Mouse (Mus musculus) urinary bladder, postnatal 14 days (tissue): ENCODE measurements around the gene Rex1bd.

Experiments
- DNase-seq: peaks from one replicate; pipeline ENCODE4 v3.0.0; 2021; ENCODE audit warnings: low spot score

Rex1bd gene

GRCm38 (mm10) chr8:70506328-70507026 is at the start of gene Rex1bd:
Gene Rex1bd, minus strand, starts transcription at chr8:70506752.
- DNase-seq: peak; percentile 94

GRCm38 (mm10) chr8:70555079-70555747 is 48.7 kb upstream of the Rex1bd start:
- no peak for DNase-seq

GRCm38 (mm10) chr8:70553740-70554139 is 47.2 kb upstream of the Rex1bd start:
- peak; percentile 44 for DNase-seq

- DNase-seq: no peak
These were observed 46.3 kb upstream of the Rex1bd start for GRCm38 (mm10) chr8:70552836-70553235.

- no peak for DNase-seq
These were observed 45.1 kb upstream of the Rex1bd start for GRCm38 (mm10) chr8:70551558-70552161.

GRCm38 (mm10) chr8:70549412-70550184 is 43.0 kb upstream of the Rex1bd start:
- no peak for DNase-seq

DNA sequence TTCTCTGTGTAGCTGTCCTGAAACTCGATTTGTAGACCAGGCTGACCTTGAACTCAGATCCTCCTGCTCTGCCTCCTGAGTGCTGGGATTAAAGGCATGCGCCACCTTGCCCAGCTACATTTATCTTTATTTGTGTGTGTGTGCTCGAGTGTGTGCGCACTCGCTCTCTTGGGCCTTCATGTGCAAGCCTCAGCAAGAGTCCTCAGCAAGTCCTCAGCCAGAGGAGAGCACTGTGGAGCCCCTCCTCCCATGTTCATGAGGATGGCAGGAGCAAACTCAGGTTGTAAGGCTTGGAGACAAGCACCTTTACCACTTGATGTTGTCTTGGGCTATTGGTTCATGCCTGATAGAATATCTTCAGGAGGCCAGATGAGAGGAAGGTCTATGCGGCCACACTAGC is 41.2 kb upstream of the Rex1bd start:
- no peak for DNase-seq

- DNase-seq: no peak
These were observed 39.9 kb upstream of the Rex1bd start for GRCm38 (mm10) chr8:70546412-70546811.

GRCm38 (mm10) chr8:70544200-70544687 is 37.7 kb upstream of the Rex1bd start:
- peak; percentile 67 for DNase-seq

GRCm38 (mm10) chr8:70541081-70541480 is 34.5 kb upstream of the Rex1bd start:
- no peak for DNase-seq

DNA sequence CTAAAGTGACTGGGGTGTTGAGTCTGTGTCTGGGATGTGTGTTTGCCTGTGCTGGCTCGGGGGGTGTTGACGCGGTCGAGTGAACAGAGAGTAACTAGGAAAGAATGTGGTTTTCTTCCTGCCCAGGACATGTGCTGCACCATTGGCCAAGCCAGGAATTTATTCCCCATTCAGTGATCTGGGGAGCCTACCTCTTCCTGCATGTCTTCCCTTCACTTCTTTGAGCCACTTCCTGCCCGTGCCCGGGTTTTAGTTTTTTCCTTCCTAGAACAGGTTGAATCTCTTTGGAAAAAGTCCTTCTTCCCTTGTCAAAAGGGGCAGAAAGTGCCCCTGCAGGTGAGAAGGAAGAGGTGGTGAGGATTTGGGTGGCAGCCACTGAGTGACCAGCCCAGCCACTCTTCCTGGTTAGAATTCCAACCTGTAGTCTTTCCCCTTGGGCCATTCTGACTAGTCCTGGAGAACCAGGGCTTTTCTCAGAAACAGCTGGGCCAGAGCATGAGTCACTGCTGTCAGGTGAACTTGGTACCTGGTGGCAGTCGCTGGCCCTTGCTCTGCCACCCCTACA is 34.0 kb upstream of the Rex1bd start:
- DNase-seq: peak; percentile 46

- DNase-seq: no peak
These were observed 33.5 kb upstream of the Rex1bd start for GRCm38 (mm10) chr8:70540013-70540506.

- DNase-seq: peak; percentile 100
These were observed 32.7 kb upstream of the Rex1bd start, which contains the start of gene Ell for GRCm38 (mm10) chr8:70539077-70539813. Gene Ell, plus strand, starts transcription at chr8:70539457.

GRCm38 (mm10) chr8:70538633-70539076 is 32.1 kb upstream of the Rex1bd start:
- peak; percentile 100 for DNase-seq

- peak; percentile 76 for DNase-seq
These were observed 31.6 kb upstream of the Rex1bd start for GRCm38 (mm10) chr8:70538024-70538579.

- no peak for DNase-seq
These were observed 29.1 kb upstream of the Rex1bd start for GRCm38 (mm10) chr8:70535701-70536100.

- DNase-seq: no peak
These were observed 28.7 kb upstream of the Rex1bd start for GRCm38 (mm10) chr8:70535221-70535620.

GRCm38 (mm10) chr8:70534281-70534680 is 27.7 kb upstream of the Rex1bd start:
- DNase-seq: no peak

DNA sequence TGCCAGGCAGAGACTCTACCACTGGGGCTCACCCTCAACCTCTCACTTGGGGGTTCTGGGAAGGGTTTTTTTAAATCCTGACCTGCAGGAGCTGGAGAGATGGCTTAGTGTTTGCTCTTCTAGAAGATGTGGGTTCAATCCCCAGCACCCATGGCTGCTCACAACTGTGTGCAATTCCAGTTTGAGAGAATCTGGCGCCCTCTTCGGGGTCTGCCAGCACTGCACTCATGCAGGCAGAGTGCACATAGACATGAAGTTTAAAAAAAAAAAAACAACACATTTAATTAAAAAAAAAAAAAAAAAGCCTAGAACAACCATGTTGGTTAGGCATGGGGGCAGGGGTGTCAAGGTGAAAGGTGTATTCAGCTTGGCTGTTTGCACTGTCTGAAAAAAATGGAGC is 23.8 kb upstream of the Rex1bd start:
- no peak for DNase-seq

- no peak for DNase-seq
These were observed 23.2 kb upstream of the Rex1bd start for GRCm38 (mm10) chr8:70529741-70530161.
